Mouse (Mus musculus) left cerebral cortex, adult 9 months (tissue): ENCODE results near the gene Wscd1.

Experiments used
- DNase-seq, 2 experiments: peaks; one replicate each; pipeline ENCODE4 v3.0.0; 2022; ENCODE audit warnings: low spot score in 2 of 2

The Wscd1 gene

GRCm38 (mm10) chr11:71822031-71822430 is 72.3 kb downstream of the Wscd1 start:
- no peak for DNase-seq

DNA sequence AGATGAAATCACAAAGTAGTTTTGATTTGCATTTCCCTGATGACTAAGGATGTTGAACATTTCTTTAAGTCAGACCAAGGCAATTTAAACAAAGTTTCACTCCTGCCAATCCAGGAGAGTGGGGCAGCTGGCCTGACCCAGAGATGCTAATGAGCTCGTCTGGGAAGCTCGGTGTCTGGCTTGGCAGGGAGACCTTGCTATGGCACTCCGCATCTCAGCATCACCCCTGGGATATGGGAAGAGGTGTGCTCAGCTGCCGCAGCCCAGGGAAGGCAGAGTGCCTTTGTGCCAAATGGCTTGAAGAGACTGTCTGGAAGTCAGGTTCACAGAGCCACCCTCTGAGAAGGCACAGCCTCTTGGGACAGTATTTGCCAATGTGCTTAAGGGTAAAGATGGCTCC is 75.3 kb downstream of the Wscd1 start:
- no peak for DNase-seq
